Mouse (Mus musculus): ENCODE data around the gene Cacna1h.

DNA sequence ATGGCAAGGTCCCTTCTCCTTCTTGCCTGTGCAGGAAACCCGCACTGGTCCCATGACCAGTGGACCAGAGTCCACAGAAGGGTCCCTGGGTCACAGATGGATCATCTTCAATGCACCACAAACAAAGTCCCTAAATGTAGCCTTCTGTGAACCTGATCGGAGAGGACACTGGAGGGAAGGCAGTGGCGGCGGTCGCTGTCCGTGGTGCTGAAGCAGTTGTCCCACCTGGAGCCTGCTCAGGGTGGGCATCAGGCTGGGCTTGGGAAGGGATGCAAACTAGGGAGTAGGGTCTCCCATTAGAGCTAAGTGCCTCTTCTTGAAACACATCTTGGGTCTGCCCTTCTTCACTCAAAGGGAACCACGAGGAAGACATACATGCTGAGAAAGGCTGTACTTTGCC lies 33.1 kb downstream of the Cacna1h start:
- no peak for TF ChIP-seq POLR2A (IDR thresholded peaks at IDR 0.05; ENCODE audit: insufficient read length, low read depth)
- no peak for TF ChIP-seq TCF12 (IDR thresholded peaks at IDR 0.05; ENCODE audit: insufficient read depth, poor library complexity, severe bottlenecking)

All from myocyte (in vitro differentiated cells).